Mouse (Mus musculus) common myeloid progenitor, adult 5-6 weeks (primary cell): ENCODE results near the gene Rbm14. TPM values are rescaled to one million over a fixed set of nuclear protein-coding genes. Genes with fewer than 3 reads are reported as not detected.

Experiments used
- ATAC-seq: replicated peaks from 2 replicates; pipeline ENCODE4 v1.8.0; 2016; ENCODE audit warnings: low read depth, mild to moderate bottlenecking, moderate TSS enrichment, inconsistent platforms; ENCODE audit not compliant: poor library complexity, severe bottlenecking
- total RNA-seq: library from RNA; stranded (forward); fragments of 200-1000, 187-1606 nt; gene quantifications from 2 replicates; pipeline ENCODE4 v1.2.3, GENCODE M21; 2017

The Rbm14 gene
- total RNA-seq = 22.6 and 28.6 TPM in 2 replicates

GRCm38 (mm10) chr19:4811063-4811908 lies at the start of gene Rbm14, which contains the start of gene Gm21992:
Gene Rbm14, minus strand, starts transcription at chr19:4811634.
Gene Gm21992, minus strand, starts transcription at chr19:4811612.
- ATAC-seq = peak; percentile 94

- ATAC-seq = no peak; the same call in 1 of the 2 replicates
Observed at GRCm38 (mm10) chr19:4859081-4859480, 47.6 kb upstream of the Rbm14 start.

- no peak for ATAC-seq
Observed at GRCm38 (mm10) chr19:4855951-4856350, 44.5 kb upstream of the Rbm14 start.

GRCm38 (mm10) chr19:4855470-4855820 lies 44.0 kb upstream of the Rbm14 start:
- no peak for ATAC-seq

GRCm38 (mm10) chr19:4854552-4855469 lies 43.4 kb upstream of the Rbm14 start, which contains the start of gene Ctsf:
Gene Ctsf, plus strand, starts transcription at chr19:4855130.
- ATAC-seq = peak; percentile 84

- no peak for ATAC-seq
Observed at GRCm38 (mm10) chr19:4850281-4850680, 38.8 kb upstream of the Rbm14 start.

GRCm38 (mm10) chr19:4849800-4850199 lies 38.4 kb upstream of the Rbm14 start:
- no peak for ATAC-seq

GRCm38 (mm10) chr19:4847490-4847889 lies 36.1 kb upstream of the Rbm14 start:
- ATAC-seq = peak; percentile 84

GRCm38 (mm10) chr19:4845846-4846245 lies 34.4 kb upstream of the Rbm14 start:
- ATAC-seq = no peak

GRCm38 (mm10) chr19:4842611-4843010 lies 31.2 kb upstream of the Rbm14 start:
- no peak for ATAC-seq

GRCm38 (mm10) chr19:4840848-4841247 lies 29.4 kb upstream of the Rbm14 start:
- ATAC-seq = no peak

- peak; percentile 94 for ATAC-seq
Observed at GRCm38 (mm10) chr19:4839149-4839548, 27.7 kb upstream of the Rbm14 start, which contains the start of the genes Ccs and Ccdc87. Gene Ccs, minus strand, starts transcription at chr19:4839332. Gene Ccdc87, plus strand, starts transcription at chr19:4839366.

- ATAC-seq = no peak
Observed at GRCm38 (mm10) chr19:4838526-4839140, 27.2 kb upstream of the Rbm14 start.

GRCm38 (mm10) chr19:4837049-4837448 lies 25.6 kb upstream of the Rbm14 start:
- ATAC-seq = no peak

- ATAC-seq = no peak
Observed at GRCm38 (mm10) chr19:4836096-4836495, 24.7 kb upstream of the Rbm14 start.

- ATAC-seq = no peak
Observed at GRCm38 (mm10) chr19:4833977-4834376, 22.5 kb upstream of the Rbm14 start.

GRCm38 (mm10) chr19:4829156-4829555 lies 17.7 kb upstream of the Rbm14 start:
- ATAC-seq = no peak

- no peak for ATAC-seq
Observed at GRCm38 (mm10) chr19:4828444-4829114, 17.1 kb upstream of the Rbm14 start.

GRCm38 (mm10) chr19:4820678-4821303 lies 9.4 kb upstream of the Rbm14 start:
- ATAC-seq = no peak
